ENCODE assay signal across 12 mouse cellular contexts in the genomic region with DNA sequence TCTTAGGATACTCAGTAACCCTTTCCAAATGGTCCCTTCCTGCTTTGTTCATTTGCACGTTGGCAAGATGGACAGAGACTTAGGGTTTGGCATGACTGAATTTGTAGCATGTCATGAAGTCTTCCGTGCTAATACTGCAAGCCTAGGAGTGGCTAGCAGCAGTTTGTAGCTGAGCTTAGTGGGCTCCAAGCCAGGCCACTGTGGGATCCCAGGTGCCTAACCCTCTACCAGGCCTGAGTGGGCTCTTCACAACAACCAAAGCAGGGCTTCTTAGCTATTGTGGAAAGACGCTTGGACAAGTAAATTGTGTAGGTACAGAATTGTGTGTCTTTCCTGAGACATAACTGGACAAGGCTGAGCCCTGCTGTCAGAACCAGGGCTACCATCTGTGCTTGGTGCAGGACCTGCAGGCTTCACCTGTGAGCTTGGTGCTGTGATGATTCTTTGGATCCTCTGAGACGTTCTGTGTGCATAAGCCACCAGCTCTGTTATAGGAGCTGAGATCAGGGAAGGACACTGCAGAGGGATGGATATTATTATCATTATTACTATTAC.
"Had no signal": no experiment of that assay in that cellular context is flagged by ENCODE, and none has a peak within 500 bp of the region (broad histone marks: within the 10 kb centered on the region; RNA-seq: fewer than 3 reads in every experiment).

No protein-coding gene starts in this region.

- H3K9ac ChIP-seq: limb, embryonic 13.5 days; liver, embryonic 14.5 days; midbrain, embryonic 13.5 days; neural tube, embryonic 15.5 days had no signal

- H3K27me3 ChIP-seq: limb, embryonic 13.5 days; midbrain, embryonic 13.5 days; neural tube, embryonic 15.5 days had no signal

- H3K4me3 ChIP-seq: limb, embryonic 13.5 days; midbrain, embryonic 13.5 days; myocyte; neural tube, embryonic 15.5 days had no signal

- ATAC-seq: midbrain, embryonic 13.5 days had no signal

- DNase-seq: kidney, adult 9 months; kidney, postnatal 36 days; left cerebral cortex, postnatal 4 days; lung, adult 18-20 months; thymus, postnatal 14 days had no signal

- H3K9me3 ChIP-seq: limb, embryonic 13.5 days; midbrain, embryonic 13.5 days; neural tube, embryonic 15.5 days had no signal

- H3K36me3 ChIP-seq: neural tube, embryonic 15.5 days had no signal

- H3K4me2 ChIP-seq: limb, embryonic 13.5 days; midbrain, embryonic 13.5 days; neural tube, embryonic 15.5 days had no signal

- H3K27ac ChIP-seq: kidney, postnatal 0 days; limb, embryonic 13.5 days; liver, embryonic 14.5 days; neural tube, embryonic 15.5 days; stomach, postnatal 0 days had no signal
